Mouse (Mus musculus): ENCODE measurements around the gene Tuba4a. TPM values are rescaled to one million over a fixed set of nuclear protein-coding genes. Genes with fewer than 3 reads are reported as not detected.

The Tuba4a gene
- polyA plus RNA-seq, 1 experiment, result 132 TPM

GRCm38 (mm10) chr1:75218227-75219001, 1.3 kb downstream of the Tuba4a start:
- Histone ChIP-seq H3K4me3 (ENCODE audit: extremely low read depth, insufficient read depth, insufficient read length) (peak overlapping the region; percentile 86), H3K4me1 (ENCODE audit: control insufficient read depth, insufficient read depth, insufficient read length) (peaks cover 18% of the 10 kb centered on the region; the same call in 1 of the 2 replicates), H3K27me3 (ENCODE audit: control insufficient read depth, insufficient read depth, low read length) (no peaks in the 10 kb centered on the region), H3K27ac (ENCODE audit: insufficient read depth, low read length) (peak overlapping the region; percentile 82), H3K36me3 (ENCODE audit: control insufficient read depth, insufficient read depth, low read length) (peaks cover 20% of the 10 kb centered on the region)
- DNase-seq (ENCODE audit: low read depth in 1 of 2, low spot score in 2 of 2), result peak in 1 of 2 experiments; percentile 72
- no peak; the same call in 1 of the 2 replicates for TF ChIP-seq POLR2A (IDR thresholded peaks at IDR 0.05; ENCODE audit: low read depth, low read length)
- no peak for TF ChIP-seq CTCF (IDR thresholded peaks at IDR 0.05; ENCODE audit: extremely low read depth, insufficient read depth, insufficient read length, insufficient replicate concordance)
- WGBS, result 1% methylated on average over 38 of the region's 38 CpGs

- 2% methylated on average over 6 of the region's 6 CpGs for WGBS
- TF ChIP-seq CTCF (IDR thresholded peaks at IDR 0.05; ENCODE audit: extremely low read depth, insufficient read depth, insufficient read length, insufficient replicate concordance) (no peak), POLR2A (IDR thresholded peaks at IDR 0.05; ENCODE audit: low read depth, low read length) (no peak)
- Histone ChIP-seq H3K4me1 (ENCODE audit: control insufficient read depth, insufficient read depth, insufficient read length) (peaks cover 20% of the 10 kb centered on the region; the same call in 1 of the 2 replicates), H3K27me3 (ENCODE audit: control insufficient read depth, insufficient read depth, low read length) (no peaks in the 10 kb centered on the region), H3K27ac (ENCODE audit: insufficient read depth, low read length) (peak overlapping the region; percentile 34), H3K36me3 (ENCODE audit: control insufficient read depth, insufficient read depth, low read length) (peaks cover 20% of the 10 kb centered on the region), H3K4me3 (ENCODE audit: extremely low read depth, insufficient read depth, insufficient read length) (peak overlapping the region; percentile 86)
- DNase-seq (ENCODE audit: low read depth in 1 of 2, low spot score in 2 of 2), result no peak
Measured at GRCm38 (mm10) chr1:75217893-75218226, 1.8 kb downstream of the Tuba4a start.

GRCm38 (mm10) chr1:75216797-75217585, 2.7 kb downstream of the Tuba4a start:
- H3K27ac ChIP-seq (ENCODE audit: insufficient read depth, low read length), result peak overlapping the region; percentile 50
- DNase-seq (ENCODE audit: low read depth in 1 of 2, low spot score in 2 of 2), result no peak
- WGBS, result 55% methylated on average over 13 of the region's 13 CpGs
- H3K4me3 ChIP-seq (ENCODE audit: extremely low read depth, insufficient read depth, insufficient read length), result peak overlapping the region; percentile 86
- peaks cover 24% of the 10 kb centered on the region; the same call in 1 of the 2 replicates for H3K4me1 ChIP-seq (ENCODE audit: control insufficient read depth, insufficient read depth, insufficient read length)
- H3K27me3 ChIP-seq (ENCODE audit: control insufficient read depth, insufficient read depth, low read length), result no peaks in the 10 kb centered on the region
- peaks cover 20% of the 10 kb centered on the region for H3K36me3 ChIP-seq (ENCODE audit: control insufficient read depth, insufficient read depth, low read length)
- TF ChIP-seq CTCF (IDR thresholded peaks at IDR 0.05; ENCODE audit: extremely low read depth, insufficient read depth, insufficient read length, insufficient replicate concordance), result no peak
- no peak for TF ChIP-seq POLR2A (IDR thresholded peaks at IDR 0.05; ENCODE audit: low read depth, low read length)

- H3K4me3 ChIP-seq (ENCODE audit: extremely low read depth, insufficient read depth, insufficient read length), result no peak overlapping the region
- no peak for DNase-seq (ENCODE audit: low read depth in 1 of 2, low spot score in 2 of 2)
- TF ChIP-seq CTCF (IDR thresholded peaks at IDR 0.05; ENCODE audit: extremely low read depth, insufficient read depth, insufficient read length, insufficient replicate concordance) (no peak), POLR2A (IDR thresholded peaks at IDR 0.05; ENCODE audit: low read depth, low read length) (no peak)
- no peaks in the 10 kb centered on the region for H3K27me3 ChIP-seq (ENCODE audit: control insufficient read depth, insufficient read depth, low read length)
- H3K4me1 ChIP-seq (ENCODE audit: control insufficient read depth, insufficient read depth, insufficient read length), result peaks cover 28% of the 10 kb centered on the region; the same call in 1 of the 2 replicates
- 87% methylated on average over 9 of the region's 9 CpGs for WGBS
- no peak overlapping the region for H3K27ac ChIP-seq (ENCODE audit: insufficient read depth, low read length)
- H3K36me3 ChIP-seq (ENCODE audit: control insufficient read depth, insufficient read depth, low read length), result peaks cover 20% of the 10 kb centered on the region
Measured at GRCm38 (mm10) chr1:75215785-75216184, 3.9 kb downstream of the Tuba4a start.

- 60% methylated on average over 5 of the region's 5 CpGs for WGBS
- no peak overlapping the region for H3K27ac ChIP-seq (ENCODE audit: insufficient read depth, low read length)
- TF ChIP-seq CTCF (IDR thresholded peaks at IDR 0.05; ENCODE audit: extremely low read depth, insufficient read depth, insufficient read length, insufficient replicate concordance), result no peak
- no peak for TF ChIP-seq POLR2A (IDR thresholded peaks at IDR 0.05; ENCODE audit: low read depth, low read length)
- H3K27me3 ChIP-seq (ENCODE audit: control insufficient read depth, insufficient read depth, low read length), result no peaks in the 10 kb centered on the region
- H3K36me3 ChIP-seq (ENCODE audit: control insufficient read depth, insufficient read depth, low read length), result peaks cover 20% of the 10 kb centered on the region
- H3K4me3 ChIP-seq (ENCODE audit: extremely low read depth, insufficient read depth, insufficient read length), result no peak overlapping the region
- H3K4me1 ChIP-seq (ENCODE audit: control insufficient read depth, insufficient read depth, insufficient read length), result peaks cover 28% of the 10 kb centered on the region; the same call in 1 of the 2 replicates
- DNase-seq (ENCODE audit: low read depth in 1 of 2, low spot score in 2 of 2), result no peak
Measured at GRCm38 (mm10) chr1:75214886-75215285, 4.8 kb downstream of the Tuba4a start.

GRCm38 (mm10) chr1:75214442-75214841, 5.2 kb downstream of the Tuba4a start:
- no peaks in the 10 kb centered on the region for H3K27me3 ChIP-seq (ENCODE audit: control insufficient read depth, insufficient read depth, low read length)
- H3K36me3 ChIP-seq (ENCODE audit: control insufficient read depth, insufficient read depth, low read length), result peaks cover 20% of the 10 kb centered on the region
- peak overlapping the region; percentile 16; the same call in 1 of the 2 replicates for H3K27ac ChIP-seq (ENCODE audit: insufficient read depth, low read length)
- TF ChIP-seq CTCF (IDR thresholded peaks at IDR 0.05; ENCODE audit: extremely low read depth, insufficient read depth, insufficient read length, insufficient replicate concordance) (no peak), POLR2A (IDR thresholded peaks at IDR 0.05; ENCODE audit: low read depth, low read length) (no peak)
- H3K4me1 ChIP-seq (ENCODE audit: control insufficient read depth, insufficient read depth, insufficient read length), result peaks cover 26% of the 10 kb centered on the region; the same call in 1 of the 2 replicates
- DNase-seq (ENCODE audit: low read depth in 1 of 2, low spot score in 2 of 2), result no peak
- no peak overlapping the region for H3K4me3 ChIP-seq (ENCODE audit: extremely low read depth, insufficient read depth, insufficient read length)
- 75% methylated on average over 2 of the region's 2 CpGs for WGBS
